Mouse (Mus musculus) midbrain, postnatal 0 days (tissue): ENCODE data around the gene Cfap97d2. TPM values are rescaled to one million over a fixed set of nuclear protein-coding genes. Genes with fewer than 3 reads are reported as not detected.

ENCODE experiments used
- ATAC-seq: fragments of 200-750 bp; cut with Nextera tagmentation; 2 replicates; pipeline ENCODE4 v1.8.0; 2017; ENCODE audit warnings: moderate number of reproducible peaks, mild to moderate bottlenecking, moderate TSS enrichment, moderate library complexity; ENCODE audit not compliant: low FRiP score
- DNase-seq: peaks from one replicate; pipeline ENCODE4 v3.0.0-alpha.2; 2015; ENCODE audit warnings: low spot score
- H3K27ac ChIP-seq: fragments of 300-500 bp; sonication (generic); 2 replicates; pipeline ENCODE4 v1.5.1; 2014; ENCODE audit warnings: low read depth, mild to moderate bottlenecking, low read length, mixed read lengths
- H3K27me3 ChIP-seq: fragments of 300-500 bp; sonication (generic); 2 replicates; pipeline ENCODE4 v1.6.1; 2014; ENCODE audit warnings: low read length, control low read depth, mixed read lengths; ENCODE audit not compliant: insufficient read depth
- H3K36me3 ChIP-seq: fragments of 300-500 bp; sonication (generic); 2 replicates; pipeline ENCODE4 v1.6.1; 2014; ENCODE audit warnings: low read length, control low read depth, mixed read lengths; ENCODE audit not compliant: insufficient read depth
- H3K4me1 ChIP-seq: fragments of 300-500 bp; sonication (generic); 2 replicates; pipeline ENCODE4 v1.6.1; 2014; ENCODE audit warnings: mild to moderate bottlenecking, control low read depth, antibody characterized with exemption, low read length, mixed read lengths; ENCODE audit not compliant: insufficient read depth
- H3K4me2 ChIP-seq: fragments of 300-500 bp; sonication (generic); 2 replicates; pipeline ENCODE4 v1.6.1; 2014; ENCODE audit warnings: low read depth, mild to moderate bottlenecking, low read length, mixed read lengths; ENCODE audit not compliant: poor library complexity, severe bottlenecking
- H3K4me3 ChIP-seq: fragments of 300-500 bp; sonication (generic); 2 replicates; pipeline ENCODE4 v1.5.1; 2014; ENCODE audit warnings: low read depth, mild to moderate bottlenecking, low read length, moderate library complexity
- H3K9ac ChIP-seq: fragments of 300-500 bp; sonication (generic); replicated peaks from 2 replicates; pipeline ENCODE4 v1.6.1; 2014; ENCODE audit warnings: mild to moderate bottlenecking, low read length, moderate library complexity, mixed read lengths; ENCODE audit not compliant: poor library complexity, severe bottlenecking
- H3K9me3 ChIP-seq: fragments of 300-500 bp; sonication (generic); 2 replicates; pipeline ENCODE4 v1.6.1; 2016; ENCODE audit warnings: low read length, control low read depth
- CTCF ChIP-seq: IDR thresholded peaks from 2 replicates; pipeline ENCODE4 v1.5.1; 2016; ENCODE audit warnings: antibody characterized with exemption, mild to moderate bottlenecking
- WGBS: fragments of 180-500 bp; shearing (Covaris S2); extraction: QIAGEN DNeasy Blood & Tissue Kit; methylation state at CpG from one replicate; pipeline ENCODE4 v1.1.7; 2014; 5-methylcytosine and 5-hydroxymethylcytosine counted together
- polyA plus RNA-seq: library from polyadenylated mRNA; unstranded; fragments of >200 nt; fragmentation: Nextera tagmentation; extraction: Ambion mirVana; gene quantifications from 2 replicates; pipeline ENCODE4 v1.2.1, GENCODE M21; 2015
- total RNA-seq: library from RNA; depleted of rRNA; stranded (reverse); fragments of >200 nt; gene quantifications from 2 replicates; pipeline ENCODE4 v1.2.3, GENCODE M21; 2014; rRNA removed

The Cfap97d2 gene
- total RNA-seq = 0.24 and 4.9 TPM in 2 replicates
- 1.4 and 2.8 TPM in 2 replicates for polyA plus RNA-seq

GRCm38 (mm10) chr8:13705668-13706067 is at the start of gene Cfap97d2:
Gene Cfap97d2 (plus strand): TSS chr8:13705889.
- peak; percentile 93 for DNase-seq
- 3% methylated on average over 5 of the region's 5 CpGs for WGBS
- ATAC-seq = peak; percentile 96
- H3K9me3 ChIP-seq = no peaks in the 10 kb centered on the region
- H3K27me3 ChIP-seq = no peaks in the 10 kb centered on the region
- H3K4me1 ChIP-seq = peaks cover 7% of the 10 kb centered on the region; the same call in 1 of the 2 replicates
- peak within 1 kb of the TSS; percentile 44 for H3K4me2 ChIP-seq
- peak; percentile 27; the same call in 1 of the 2 replicates for TF ChIP-seq CTCF
- H3K4me3 ChIP-seq = peak within 1 kb of the TSS; percentile 14; the same call in 1 of the 2 replicates
- no peaks in the 10 kb centered on the region for H3K36me3 ChIP-seq
- H3K27ac ChIP-seq = peak within 1 kb of the TSS; percentile 71
- no peak within 1 kb of the TSS for H3K9ac ChIP-seq

GRCm38 (mm10) chr8:13657479-13657878 is 48.2 kb upstream of the Cfap97d2 start:
- H3K27me3 ChIP-seq = no peaks in the 10 kb centered on the region
- H3K9me3 ChIP-seq = no peaks in the 10 kb centered on the region
- no peaks in the 10 kb centered on the region; the same call in 1 of the 2 replicates for H3K4me1 ChIP-seq
- H3K27ac ChIP-seq = no peak overlapping the region
- DNase-seq = no peak
- H3K36me3 ChIP-seq = no peaks in the 10 kb centered on the region
- ATAC-seq = no peak
- WGBS = 65% methylated on average over 12 of the region's 12 CpGs
- no peak overlapping the region for H3K9ac ChIP-seq
- H3K4me3 ChIP-seq = no peak overlapping the region
- TF ChIP-seq CTCF = no peak
- no peak overlapping the region for H3K4me2 ChIP-seq

- ATAC-seq = no peak
- DNase-seq = no peak
- no peak for TF ChIP-seq CTCF
Observed at GRCm38 (mm10) chr8:13660323-13660722, 45.4 kb upstream of the Cfap97d2 start.

GRCm38 (mm10) chr8:13664711-13665210 is 40.9 kb upstream of the Cfap97d2 start:
- H3K27ac ChIP-seq = no peak overlapping the region
- DNase-seq (no peak), ATAC-seq (no peak)
- H3K4me1 ChIP-seq = no peaks in the 10 kb centered on the region
- WGBS = 92% methylated on average over 6 of the region's 6 CpGs
- no peaks in the 10 kb centered on the region for H3K9me3 ChIP-seq
- no peak overlapping the region for H3K4me2 ChIP-seq
- no peaks in the 10 kb centered on the region for H3K27me3 ChIP-seq
- H3K4me3 ChIP-seq = no peak overlapping the region
- TF ChIP-seq CTCF = no peak
- H3K36me3 ChIP-seq = no peaks in the 10 kb centered on the region
- H3K9ac ChIP-seq = no peak overlapping the region

More at GRCm38 (mm10) chr8:13660323-13660722, 45.4 kb upstream of the Cfap97d2 start:
- 90% methylated on average over 13 of the region's 13 CpGs for WGBS
- no peaks in the 10 kb centered on the region for H3K27me3 ChIP-seq
- no peak overlapping the region for H3K4me2 ChIP-seq
- no peak overlapping the region for H3K4me3 ChIP-seq
- no peaks in the 10 kb centered on the region for H3K9me3 ChIP-seq
- no peaks in the 10 kb centered on the region; the same call in 1 of the 2 replicates for H3K4me1 ChIP-seq
- H3K27ac ChIP-seq = no peak overlapping the region
- no peak overlapping the region for H3K9ac ChIP-seq
- no peaks in the 10 kb centered on the region for H3K36me3 ChIP-seq

- no peak for TF ChIP-seq CTCF
- Histone ChIP-seq H3K4me2 (no peak overlapping the region), H3K4me3 (no peak overlapping the region), H3K36me3 (no peaks in the 10 kb centered on the region), H3K27ac (no peak overlapping the region), H3K9me3 (no peaks in the 10 kb centered on the region), H3K4me1 (no peaks in the 10 kb centered on the region), H3K9ac (no peak overlapping the region), H3K27me3 (no peaks in the 10 kb centered on the region)
- no peak for DNase-seq
- no peak for ATAC-seq
- 80% methylated on average over 4 of the region's 4 CpGs for WGBS
Observed at GRCm38 (mm10) chr8:13665538-13665937, 40.2 kb upstream of the Cfap97d2 start.

- DNase-seq = no peak
- no peak for ATAC-seq
- H3K4me2 ChIP-seq = no peak overlapping the region
- no peaks in the 10 kb centered on the region for H3K36me3 ChIP-seq
- TF ChIP-seq CTCF = no peak
- 86% methylated on average over 8 of the region's 8 CpGs for WGBS
- no peak overlapping the region for H3K4me3 ChIP-seq
- no peak overlapping the region for H3K9ac ChIP-seq
- H3K27ac ChIP-seq = no peak overlapping the region
- H3K4me1 ChIP-seq = no peaks in the 10 kb centered on the region
- no peaks in the 10 kb centered on the region for H3K27me3 ChIP-seq
- H3K9me3 ChIP-seq = no peaks in the 10 kb centered on the region
Observed at GRCm38 (mm10) chr8:13665944-13666343, 39.7 kb upstream of the Cfap97d2 start.
